Mouse (Mus musculus): ENCODE data around the gene Dusp14.

DNA sequence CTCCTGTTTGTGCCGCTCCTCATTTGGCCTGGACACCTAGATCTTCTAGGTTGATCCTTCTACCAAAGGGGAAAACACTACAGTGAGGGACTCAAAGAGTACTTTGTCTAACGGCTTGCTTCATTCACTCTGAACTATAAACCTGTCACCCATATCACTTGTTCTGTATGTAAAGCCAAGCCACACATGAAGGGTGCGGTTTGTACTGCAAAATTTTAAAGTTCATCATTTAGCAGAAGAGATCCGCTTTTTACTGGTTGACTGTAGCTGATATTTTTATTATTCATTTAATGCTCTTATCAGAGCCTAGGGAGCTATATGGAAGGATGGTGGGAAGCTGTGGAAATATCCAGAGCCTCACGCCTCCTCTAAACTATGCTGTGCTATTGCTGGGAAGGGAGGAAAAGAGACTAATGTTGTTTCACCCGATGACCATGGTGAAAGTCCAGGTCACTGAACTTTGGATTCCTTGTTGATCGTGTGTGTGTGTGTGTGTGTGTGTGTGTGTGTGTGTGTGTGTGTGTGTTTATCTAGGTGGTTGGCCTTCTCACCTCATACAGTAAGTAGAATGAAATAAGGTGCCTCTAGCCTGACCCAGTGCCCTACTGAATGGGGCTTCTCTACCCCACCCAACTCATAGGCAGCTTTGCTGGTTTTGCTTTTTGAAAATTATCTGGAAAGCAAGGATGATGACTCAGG lies 52.1 kb downstream of the Dusp14 start:
- TF ChIP-seq CTCF (IDR thresholded peaks at IDR 0.05; ENCODE audit: borderline replicate concordance, insufficient read depth, low read length) (no peak), POLR2A (IDR thresholded peaks at IDR 0.05; ENCODE audit: low read depth, low read length) (no peak)
